Mouse (Mus musculus) liver, postnatal 0 days (tissue): ENCODE results near the gene Ncbp2. TPM values are rescaled to one million over a fixed set of nuclear protein-coding genes. Genes with fewer than 3 reads are reported as not detected.

Source experiments
- ATAC-seq: fragments of 200-750 bp; cut with Nextera tagmentation; 2 replicates; pipeline ENCODE4 v1.8.0; 2017; ENCODE audit warnings: mild to moderate bottlenecking, moderate library complexity
- DNase-seq: peaks from one replicate; pipeline ENCODE4 v3.0.0-alpha.2; 2016
- H3K27ac ChIP-seq: fragments of 300-500 bp; sonication (generic); 2 replicates; pipeline ENCODE4 v1.5.1; 2014; ENCODE audit warnings: antibody characterized with exemption, moderate library complexity, mild to moderate bottlenecking, low read depth
- H3K27me3 ChIP-seq: fragments of 300-500 bp; sonication (generic); 2 replicates; pipeline ENCODE4 v1.6.1; 2014; ENCODE audit warnings: low read length, control low read depth, mixed read lengths; ENCODE audit not compliant: insufficient read depth
- H3K36me3 ChIP-seq: fragments of 300-500 bp; sonication (generic); replicated peaks from 2 replicates; pipeline ENCODE4 v1.6.1; 2014; ENCODE audit warnings: mild to moderate bottlenecking, control low read depth, low read length, moderate library complexity, mixed read lengths; ENCODE audit not compliant: insufficient read depth
- H3K4me1 ChIP-seq: fragments of 300-500 bp; sonication (generic); 2 replicates; pipeline ENCODE4 v1.6.1; 2014; ENCODE audit warnings: antibody characterized with exemption, mild to moderate bottlenecking, control low read depth; ENCODE audit not compliant: insufficient read depth
- H3K4me2 ChIP-seq: fragments of 300-500 bp; sonication (generic); 2 replicates; pipeline ENCODE4 v1.6.1; 2014; ENCODE audit warnings: low read depth, mild to moderate bottlenecking, low read length, moderate library complexity, mixed read lengths
- H3K4me3 ChIP-seq: fragments of 300-500 bp; sonication (generic); 2 replicates; pipeline ENCODE4 v1.5.1; 2014; ENCODE audit warnings: low read depth, low read length
- H3K9ac ChIP-seq: fragments of 300-500 bp; sonication (generic); replicated peaks from 2 replicates; pipeline ENCODE4 v1.6.1; 2014; ENCODE audit warnings: mild to moderate bottlenecking, moderate library complexity
- H3K9me3 ChIP-seq: fragments of 300-500 bp; sonication (generic); 2 replicates; pipeline ENCODE4 v1.6.1; 2016; ENCODE audit warnings: mild to moderate bottlenecking, control low read depth, low read length, mixed read lengths
- CTCF ChIP-seq: sonication (generic); IDR thresholded peaks from 2 replicates; pipeline ENCODE4 v1.5.1; 2016; ENCODE audit warnings: antibody characterized with exemption, low read depth
- EP300 ChIP-seq: IDR thresholded peaks from 2 replicates; pipeline ENCODE4 v1.6.1; 2016; ENCODE audit warnings: antibody characterized with exemption, low read depth, mild to moderate bottlenecking
- WGBS: fragments of 180-500 bp; shearing (Covaris S2); extraction: QIAGEN DNeasy Blood & Tissue Kit; methylation state at CpG from one replicate; pipeline ENCODE4 v1.1.7; 2014; ENCODE audit not compliant: insufficient replicate concordance; 5-methylcytosine and 5-hydroxymethylcytosine counted together
- polyA plus RNA-seq: library from polyadenylated mRNA; unstranded; fragments of >200 nt; fragmentation: Nextera tagmentation; extraction: Ambion mirVana; gene quantifications from 2 replicates; pipeline ENCODE4 v1.2.1, GENCODE M21; 2015

The Ncbp2 gene
- 20.4 and 21.4 TPM in 2 replicates for polyA plus RNA-seq

DNA sequence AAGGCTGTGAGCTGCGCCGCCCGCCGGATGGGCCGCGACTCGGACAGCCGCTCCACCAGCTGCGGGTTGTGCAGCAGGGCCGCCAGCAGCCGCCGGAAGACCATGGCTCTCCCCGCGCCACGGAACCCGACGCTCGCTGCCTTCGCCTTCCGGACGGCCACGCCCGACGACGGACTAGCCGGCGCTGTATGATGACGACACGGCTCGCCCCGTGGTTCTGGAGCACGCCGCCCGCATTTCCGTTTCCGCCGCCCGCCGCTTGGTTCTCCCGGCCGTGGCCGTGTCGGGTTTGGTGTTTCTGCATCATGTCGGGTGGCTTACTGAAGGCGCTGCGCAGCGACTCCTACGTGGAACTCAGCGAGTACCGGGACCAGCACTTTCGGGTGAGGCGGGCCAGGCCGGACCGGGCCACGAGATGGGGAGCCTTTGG lies at the start of gene Ncbp2, which contains the start of gene 0610012G03Rik:
Gene Ncbp2 (plus strand): TSS at position 169 of the 430 bp plus-strand sequence.
Gene 0610012G03Rik (minus strand): TSS at position 150 of the 430 bp plus-strand sequence.
- Histone ChIP-seq H3K36me3 (0 out of 2 replicates have a peak, but pooled peaks cover 6% of the 10 kb centered on the region), H3K9ac (peak within 1 kb of the TSS; percentile 88), H3K4me3 (peak within 1 kb of the TSS; percentile 79), H3K27me3 (no peaks in the 10 kb centered on the region), H3K9me3 (no peaks in the 10 kb centered on the region), H3K4me2 (peak within 1 kb of the TSS; percentile 89), H3K27ac (peak within 1 kb of the TSS; percentile 85), H3K4me1 (peaks cover 21% of the 10 kb centered on the region)
- ATAC-seq (peak; percentile 94), DNase-seq (peak; percentile 98)
- TF ChIP-seq EP300 (no peak; the same call in 1 of the 2 replicates), CTCF (no peak; the same call in 1 of the 2 replicates)
- 0% methylated on average over 43 of the region's 55 CpGs for WGBS

GRCm38 (mm10) chr16:31898546-31899326 lies 49.6 kb upstream of the Ncbp2 start:
- WGBS, result 84% methylated on average over 18 of the region's 18 CpGs
- Histone ChIP-seq H3K27ac (no peak overlapping the region), H3K9me3 (no peaks in the 10 kb centered on the region), H3K4me3 (no peak overlapping the region), H3K4me2 (no peak overlapping the region), H3K4me1 (no peaks in the 10 kb centered on the region), H3K9ac (no peak overlapping the region), H3K27me3 (no peaks in the 10 kb centered on the region), H3K36me3 (no peaks in the 10 kb centered on the region)
- ATAC-seq (no peak), DNase-seq (no peak)
- no peak for TF ChIP-seq CTCF
- no peak for TF ChIP-seq EP300

- TF ChIP-seq CTCF (no peak), EP300 (no peak)
- no peaks in the 10 kb centered on the region for H3K36me3 ChIP-seq
- ATAC-seq (no peak), DNase-seq (no peak)
- no peak overlapping the region for H3K9ac ChIP-seq
- 80% methylated on average over 1 of the region's 1 CpGs for WGBS
- H3K27ac ChIP-seq, result no peak overlapping the region
- no peak overlapping the region for H3K4me2 ChIP-seq
- no peak overlapping the region for H3K4me3 ChIP-seq
- H3K9me3 ChIP-seq, result no peaks in the 10 kb centered on the region
- no peaks in the 10 kb centered on the region for H3K27me3 ChIP-seq
- peaks cover 7% of the 10 kb centered on the region for H3K4me1 ChIP-seq
Measured at GRCm38 (mm10) chr16:31901886-31902285, 46.4 kb upstream of the Ncbp2 start.

GRCm38 (mm10) chr16:31903239-31903638 lies 45.1 kb upstream of the Ncbp2 start:
- Histone ChIP-seq H3K4me1 (peaks cover 7% of the 10 kb centered on the region), H3K27ac (no peak overlapping the region), H3K9ac (no peak overlapping the region), H3K9me3 (no peaks in the 10 kb centered on the region), H3K36me3 (no peaks in the 10 kb centered on the region), H3K4me2 (no peak overlapping the region), H3K4me3 (no peak overlapping the region), H3K27me3 (no peaks in the 10 kb centered on the region)
- ATAC-seq (no peak), DNase-seq (no peak)
- TF ChIP-seq EP300 (no peak), CTCF (no peak)
- 69% methylated on average over 8 of the region's 8 CpGs for WGBS

DNA sequence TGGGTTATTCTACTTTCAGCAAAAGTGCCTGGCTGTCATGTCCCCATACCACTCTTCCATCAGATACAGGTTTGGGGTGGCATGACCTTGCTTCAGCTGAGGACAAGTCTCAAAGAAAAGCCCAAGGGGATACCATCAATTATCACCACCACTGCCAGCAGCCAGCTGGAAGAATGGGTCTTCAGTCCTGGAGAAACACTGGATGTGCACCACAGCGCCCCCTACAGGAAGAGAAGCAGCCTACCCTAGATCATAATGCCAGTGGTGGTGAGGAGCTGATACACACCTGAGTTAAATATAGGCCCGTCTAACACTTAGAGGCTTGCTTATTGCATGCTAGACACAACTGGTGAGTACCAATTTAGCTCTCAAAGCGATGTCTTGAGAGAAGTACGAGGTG lies 43.0 kb upstream of the Ncbp2 start:
- no peaks in the 10 kb centered on the region for H3K9me3 ChIP-seq
- H3K36me3 ChIP-seq, result no peaks in the 10 kb centered on the region
- H3K27me3 ChIP-seq, result no peaks in the 10 kb centered on the region
- no peak for DNase-seq
- TF ChIP-seq CTCF (peak; percentile 64), EP300 (no peak)
- no peak overlapping the region for H3K27ac ChIP-seq
- H3K4me2 ChIP-seq, result no peak overlapping the region
- H3K4me1 ChIP-seq, result peaks cover 7% of the 10 kb centered on the region
- no peak for ATAC-seq
- 66% methylated on average over 4 of the region's 4 CpGs for WGBS
- no peak overlapping the region for H3K9ac ChIP-seq
- H3K4me3 ChIP-seq, result no peak overlapping the region

DNA sequence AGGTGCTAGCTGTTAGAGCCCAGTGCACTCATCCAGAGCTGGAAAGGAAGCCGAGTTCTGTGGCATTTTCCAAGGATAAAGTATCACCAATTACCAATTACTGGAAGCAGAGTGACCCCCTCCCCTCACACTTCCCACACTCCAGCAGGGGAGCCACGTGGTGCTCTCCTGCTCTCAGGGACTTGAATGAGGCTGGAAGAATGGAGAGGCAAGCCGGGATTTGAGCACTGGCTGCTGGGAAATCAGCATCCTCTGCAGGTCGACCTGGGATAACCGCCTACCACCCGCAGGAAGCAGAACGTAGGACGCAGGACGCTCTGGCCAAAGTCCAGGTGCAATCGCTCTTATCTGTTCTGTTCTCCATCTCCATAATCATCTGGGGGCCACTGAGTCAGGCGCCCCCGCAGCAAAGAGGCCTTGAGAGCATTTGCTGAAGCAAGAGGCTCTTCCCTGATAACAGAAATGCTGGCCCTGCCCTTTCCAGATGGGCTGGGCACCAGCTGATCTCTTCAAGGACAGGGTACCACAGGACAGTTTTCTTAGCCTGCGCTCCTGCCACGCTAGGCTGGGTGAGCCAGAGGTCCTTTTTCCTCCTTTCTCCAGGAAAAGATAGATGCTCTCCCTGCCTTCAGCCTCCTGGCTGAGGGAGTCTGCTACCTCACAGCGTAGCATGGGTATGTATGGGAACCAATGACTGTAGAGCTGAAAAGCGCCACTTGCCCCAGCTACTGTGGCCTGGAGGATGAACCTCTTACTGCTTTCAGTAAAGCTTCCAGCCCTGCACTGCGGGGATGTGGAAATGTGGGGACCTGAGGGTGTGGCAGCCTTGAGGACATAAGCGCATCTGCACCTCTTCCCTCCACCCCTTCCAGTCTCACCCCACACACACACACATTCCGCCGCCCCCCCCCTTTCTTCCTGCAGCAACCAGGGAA lies 42.2 kb upstream of the Ncbp2 start:
- TF ChIP-seq CTCF, result no peak
- TF ChIP-seq EP300, result no peak
- no peaks in the 10 kb centered on the region for H3K9me3 ChIP-seq
- no peak overlapping the region for H3K4me3 ChIP-seq
- no peaks in the 10 kb centered on the region for H3K36me3 ChIP-seq
- peak overlapping the region; percentile 54; the same call in 1 of the 2 replicates for H3K4me2 ChIP-seq
- ATAC-seq, result no peak
- H3K27ac ChIP-seq, result no peak overlapping the region
- H3K27me3 ChIP-seq, result no peaks in the 10 kb centered on the region
- WGBS, result 35% methylated on average over 20 of the region's 20 CpGs
- H3K9ac ChIP-seq, result no peak overlapping the region
- DNase-seq, result no peak
- peaks cover 7% of the 10 kb centered on the region for H3K4me1 ChIP-seq
